Mouse (Mus musculus) MEL (cell line): ENCODE measurements around the gene Slc2a3. TPM values are rescaled to one million over a fixed set of nuclear protein-coding genes. Genes with fewer than 3 reads are reported as not detected.
A peak's percentile ranks its signal among the peaks of the same experiment; 100 is the strongest.

Experiments used
- DNase-seq: peaks from one replicate; pipeline ENCODE4 v3.0.0; 2011; ENCODE audit warnings: low read depth, low spot score
- H3K27ac ChIP-seq: 2 replicates; pipeline ENCODE4 v1.5.1; 2012; ENCODE audit warnings: low read depth, mild to moderate bottlenecking, control low read depth, low read length, moderate library complexity; ENCODE audit not compliant: control insufficient read depth
- H3K27me3 ChIP-seq, 2 experiments: fragments of 150-350 bp in 1 of 2; sonication (generic) in 1 of 2; 2 replicates each; pipeline ENCODE4 v1.6.1; 2012; ENCODE audit warnings: low read length in 2 of 2, mild to moderate bottlenecking in 2 of 2, improper control_type of control experiment in 1 of 2, moderate library complexity in 1 of 2; ENCODE audit not compliant: insufficient read depth in 2 of 2, control insufficient read depth in 1 of 2
- H3K36me3 ChIP-seq, 2 experiments: 2 replicates each; pipeline ENCODE4 v1.6.1; 2012 to 2014; ENCODE audit warnings: low read length in 2 of 2, improper control_type of control experiment in 1 of 2, inconsistent platforms in 1 of 2, mild to moderate bottlenecking in 1 of 2; ENCODE audit not compliant: insufficient read depth in 2 of 2, control insufficient read depth in 1 of 2
- H3K4me1 ChIP-seq, 2 experiments: fragments of 150-350 bp in 1 of 2; sonication (generic) in 1 of 2; 2 replicates each; pipeline ENCODE4 v1.6.1; 2012; ENCODE audit warnings: low read length in 2 of 2, improper control_type of control experiment in 1 of 2, mild to moderate bottlenecking in 1 of 2; ENCODE audit not compliant: insufficient read depth in 2 of 2, control insufficient read depth in 1 of 2
- H3K4me3 ChIP-seq, 2 experiments: fragments of 150-350 bp in 1 of 2; sonication (generic) in 1 of 2; 2 replicates each; pipeline ENCODE4 v1.5.1; 2012; ENCODE audit warnings: low read depth in 2 of 2, low read length in 2 of 2, mild to moderate bottlenecking in 2 of 2, moderate library complexity in 2 of 2, control low read depth in 1 of 2, improper control_type of control experiment in 1 of 2; ENCODE audit not compliant: control insufficient read depth in 1 of 2, insufficient read depth in 1 of 2
- H3K79me2 ChIP-seq: 2 replicates; pipeline ENCODE4 v1.6.1; 2012; ENCODE audit warnings: mild to moderate bottlenecking, low read length, moderate library complexity; ENCODE audit not compliant: control insufficient read depth, poor library complexity, insufficient read depth
- H3K9ac ChIP-seq: 2 replicates; pipeline ENCODE4 v1.6.1; 2012; ENCODE audit warnings: low read depth, mild to moderate bottlenecking, control low read depth, low read length, moderate library complexity; ENCODE audit not compliant: control insufficient read depth, poor library complexity, severe bottlenecking
- H3K9me3 ChIP-seq: fragments of 150-350 bp; sonication (generic); replicated peaks from 2 replicates; pipeline ENCODE4 v1.6.1; 2012; ENCODE audit warnings: mild to moderate bottlenecking, low read length, improper control_type of control experiment, moderate library complexity; ENCODE audit not compliant: insufficient read depth
- CHD2 ChIP-seq: IDR thresholded peaks from 2 replicates; pipeline ENCODE4 v1.6.1; 2011; ENCODE audit warnings: low read length, improper control_type of control experiment
- E2F4 ChIP-seq: IDR thresholded peaks from 2 replicates; pipeline ENCODE4 v1.6.1; 2011; ENCODE audit warnings: low read depth, low read length, improper control_type of control experiment, borderline replicate concordance
- ELF1 ChIP-seq: IDR thresholded peaks from 2 replicates; pipeline ENCODE4 v1.6.1; 2014; ENCODE audit warnings: low read depth, mild to moderate bottlenecking, inconsistent platforms, low read length, improper control_type of control experiment, moderate library complexity
- EP300 ChIP-seq, 2 experiments: IDR thresholded peaks; 2 replicates each; pipeline ENCODE4 v1.6.1; 2011; ENCODE audit warnings: improper control_type of control experiment in 2 of 2, low read length in 2 of 2, low read depth in 1 of 2, mild to moderate bottlenecking in 1 of 2
- ETS1 ChIP-seq: IDR thresholded peaks from 2 replicates; pipeline ENCODE4 v1.6.1; 2012; ENCODE audit warnings: low read depth, mild to moderate bottlenecking, inconsistent platforms, low read length, improper control_type of control experiment, moderate library complexity
- GATA1 ChIP-seq: IDR thresholded peaks from 2 replicates; pipeline ENCODE4 v1.6.1; 2011; ENCODE audit warnings: low read depth, low read length, improper control_type of control experiment
- HCFC1 ChIP-seq: IDR thresholded peaks from 2 replicates; pipeline ENCODE4 v1.6.1; 2012; ENCODE audit warnings: low read depth, mild to moderate bottlenecking, inconsistent platforms, low read length, improper control_type of control experiment, moderate library complexity
- JUND ChIP-seq: IDR thresholded peaks from 2 replicates; pipeline ENCODE4 v1.6.1; 2011; ENCODE audit warnings: low read depth, mild to moderate bottlenecking, improper control_type of control experiment, low read length
- MAX ChIP-seq: IDR thresholded peaks from 2 replicates; pipeline ENCODE4 v1.6.1; 2011; ENCODE audit warnings: low read length, improper control_type of control experiment
- MAZ ChIP-seq: IDR thresholded peaks from 2 replicates; pipeline ENCODE4 v1.6.1; 2012; ENCODE audit warnings: low read depth, mild to moderate bottlenecking, inconsistent platforms, low read length, improper control_type of control experiment
- MXI1 ChIP-seq: IDR thresholded peaks from 2 replicates; pipeline ENCODE4 v1.6.1; 2011; ENCODE audit warnings: mild to moderate bottlenecking, low read depth, low read length, improper control_type of control experiment
- MYC ChIP-seq: IDR thresholded peaks from 2 replicates; pipeline ENCODE4 v1.6.1; 2011; ENCODE audit warnings: low read depth, mild to moderate bottlenecking, low read length, improper control_type of control experiment, moderate library complexity
- SIN3A ChIP-seq: IDR thresholded peaks from 2 replicates; pipeline ENCODE4 v1.6.1; 2012; ENCODE audit warnings: low read length, improper control_type of control experiment, inconsistent platforms
- USF1 ChIP-seq: IDR thresholded peaks from 2 replicates; pipeline ENCODE4 v1.6.1; 2014; ENCODE audit warnings: low read depth, mild to moderate bottlenecking, inconsistent platforms, low read length, improper control_type of control experiment, moderate library complexity
- ZC3H11A ChIP-seq: IDR thresholded peaks from 2 replicates; pipeline ENCODE4 v1.6.1; 2012; ENCODE audit warnings: low read depth, mild to moderate bottlenecking, inconsistent platforms, low read length, improper control_type of control experiment
- ZNF384 ChIP-seq: IDR thresholded peaks from 2 replicates; pipeline ENCODE4 v1.6.1; 2012; ENCODE audit warnings: low read depth, mild to moderate bottlenecking, inconsistent platforms, low read length, improper control_type of control experiment
- polyA plus RNA-seq, 2 experiments: library from polyadenylated mRNA; stranded (reverse) in 1 of 2; unstranded in 1 of 2; fragments of >175 nt in 1 of 2; fragments of >200 nt in 1 of 2; gene quantifications; 2 replicates each; pipeline versions ENCODE4 v1.2.1 to v1.2.4; 2012; ENCODE audit warnings: low replicate concordance in 2 of 2, low read depth in 1 of 2; ENCODE audit not compliant: insufficient read length in 2 of 2, insufficient read depth in 1 of 2, missing spikeins in 1 of 2
- total RNA-seq: library from RNA; depleted of rRNA; stranded (reverse); fragments of 300-350 nt; gene quantifications from 2 replicates; pipeline ENCODE4 v1.2.3, GENCODE M21; 2012

Gene Slc2a3
- total and polyA plus RNA-seq, 3 experiments, result 78.4 to 93.4 TPM; not detected in 1

DNA sequence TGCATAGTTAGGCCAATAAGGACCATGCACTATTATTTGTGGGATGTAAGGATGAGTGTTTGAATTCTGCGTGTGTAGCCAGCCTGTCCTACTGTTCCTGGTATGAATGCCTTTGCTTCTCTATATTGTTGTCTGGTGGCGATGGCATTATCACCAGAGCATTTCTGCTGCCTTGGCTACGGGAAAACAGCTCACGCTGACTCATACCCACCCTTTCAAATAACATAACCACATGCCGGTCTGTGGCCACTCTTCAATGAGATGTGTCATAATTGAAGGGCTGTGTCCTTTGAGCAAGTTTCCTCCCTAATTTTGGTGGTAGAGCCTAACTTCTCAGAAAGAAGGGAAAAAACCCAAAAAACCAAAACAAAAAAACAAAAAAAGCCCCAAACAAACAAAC lies 42.7 kb downstream of the Slc2a3 start:
- Histone ChIP-seq H3K27me3 (no peaks in the 10 kb centered on the region), H3K4me1 (peaks cover 14 to 29% of the 10 kb centered on the region in 2 experiments), H3K27ac (no peak overlapping the region), H3K9me3 (no peaks in the 10 kb centered on the region), H3K4me3 (no peak overlapping the region), H3K36me3 (peaks cover 0 to 38% of the 10 kb centered on the region in 2 experiments; a peak in 2 of 4 replicates), H3K9ac (no peak overlapping the region), H3K79me2 (no peaks in the 10 kb centered on the region)
- DNase-seq, result peak; percentile 79
- TF ChIP-seq CHD2, result no peak
- TF ChIP-seq USF1, result no peak
- TF ChIP-seq HCFC1, result no peak
- peak; percentile 60; the same call in 1 of the 2 replicates for TF ChIP-seq ETS1
- no peak for TF ChIP-seq E2F4
- TF ChIP-seq MAZ, result no peak
- no peak for TF ChIP-seq ZC3H11A
- TF ChIP-seq EP300 (IDR thresholded peaks at IDR 0.05; ENCODE audit: low read depth in 1 of 2, low read length in 2 of 2), result 0 out of 4 replicates have a peak, but pooled peaks of 1 of the 2 experiments have one; percentile 32
- TF ChIP-seq ZNF384, result no peak
- TF ChIP-seq ELF1, result no peak
- peak; percentile 78; the same call in 1 of the 2 replicates for TF ChIP-seq JUND
- peak; percentile 54 for TF ChIP-seq MAX
- peak; percentile 75 for TF ChIP-seq MXI1
- no peak for TF ChIP-seq GATA1
- peak; percentile 79 for TF ChIP-seq SIN3A

DNA sequence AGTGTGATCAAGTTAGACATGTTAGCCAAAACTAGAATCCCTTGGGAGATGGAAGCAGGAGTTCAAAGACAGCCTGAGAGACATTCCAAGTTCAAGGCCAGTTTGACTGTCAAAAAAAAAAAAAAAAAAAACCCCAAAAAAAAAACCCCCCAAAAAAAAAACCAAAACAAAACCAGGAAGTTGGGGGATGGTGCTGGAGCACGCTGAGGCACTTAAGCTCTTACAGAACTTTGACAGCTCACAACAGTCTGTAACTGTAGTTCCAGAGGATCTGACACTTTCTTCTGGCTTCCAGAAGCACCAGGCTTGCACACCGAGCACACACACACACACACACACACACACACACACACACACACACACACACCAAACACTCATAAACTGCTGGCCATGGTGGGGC lies 45.5 kb downstream of the Slc2a3 start:
- no peaks in the 10 kb centered on the region for H3K79me2 ChIP-seq
- DNase-seq, result peak; percentile 26
- no peaks in the 10 kb centered on the region for H3K9me3 ChIP-seq
- TF ChIP-seq MYC (no peak), ETS1 (0 out of 2 replicates have a peak, but pooled peaks have one; percentile 21), SIN3A (peak; percentile 58; the same call in 1 of the 2 replicates), ELF1 (peak; percentile 66), ZNF384 (peak; percentile 96)
- TF ChIP-seq, all 39 proteins: peak for 4
- no peak overlapping the region for H3K4me3 ChIP-seq
- H3K27ac ChIP-seq, result no peak overlapping the region
- H3K27me3 ChIP-seq, result no peaks in the 10 kb centered on the region
- H3K9ac ChIP-seq, result no peak overlapping the region
- peaks cover 5 to 19% of the 10 kb centered on the region in 2 experiments; a peak in 3 of 4 replicates for H3K4me1 ChIP-seq
- peaks cover 0 to 23% of the 10 kb centered on the region in 2 experiments; a peak in 2 of 4 replicates for H3K36me3 ChIP-seq
